Mouse (Mus musculus) subcutaneous adipose tissue, adult 2 months (tissue): ENCODE results near the gene Hist2h2aa2. TPM values are rescaled to one million over a fixed set of nuclear protein-coding genes. Genes with fewer than 3 reads are reported as not detected.

ENCODE experiments used
- polyA plus RNA-seq: library from polyadenylated mRNA; depleted of rRNA; stranded (reverse); fragments of >200 nt; gene quantifications from 2 replicates; pipeline ENCODE4 v1.2.3, GENCODE M21; 2012; ENCODE audit warnings: low replicate concordance; rRNA removed

Gene Hist2h2aa2
- polyA plus RNA-seq = 97.9 and 418 TPM in 2 replicates

DNA sequence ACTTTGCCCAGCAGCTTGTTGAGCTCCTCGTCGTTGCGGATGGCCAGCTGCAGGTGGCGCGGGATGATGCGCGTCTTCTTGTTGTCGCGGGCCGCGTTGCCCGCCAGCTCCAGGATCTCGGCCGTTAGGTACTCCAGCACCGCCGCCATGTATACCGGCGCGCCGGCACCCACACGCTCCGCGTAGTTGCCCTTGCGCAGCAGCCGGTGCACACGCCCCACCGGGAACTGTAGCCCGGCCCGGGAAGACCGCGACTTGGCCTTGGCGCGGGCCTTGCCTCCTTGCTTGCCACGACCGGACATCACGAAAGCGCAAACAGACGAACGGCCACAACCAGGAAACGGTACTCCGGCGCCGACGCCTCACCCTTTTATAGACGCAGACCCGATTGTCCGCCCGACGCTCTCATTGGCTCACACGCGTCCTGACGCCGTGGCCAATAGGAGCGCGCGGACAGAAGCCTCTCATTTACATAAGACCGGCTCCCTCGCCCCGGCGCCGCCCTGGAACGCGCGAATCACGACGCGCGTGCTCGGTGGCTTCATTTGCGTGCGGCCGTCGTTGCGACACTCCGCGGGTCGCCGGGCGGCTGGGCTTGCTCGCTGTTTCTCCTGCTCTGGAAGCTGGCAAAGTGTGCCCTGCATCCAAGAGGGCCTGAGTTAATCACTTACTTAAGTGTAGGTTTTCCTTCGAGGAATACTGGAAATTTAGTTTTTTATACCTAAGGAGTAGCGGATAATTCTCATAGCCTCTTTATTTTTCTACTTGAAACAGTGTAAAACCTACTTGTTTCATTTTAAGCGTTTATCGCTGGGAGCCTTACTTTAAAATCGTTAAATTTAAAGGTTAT is at the start of gene Hist2h2aa2:
TSS of gene Hist2h2aa2 (minus strand) at position 328 of the 850 bp plus-strand sequence.

DNA sequence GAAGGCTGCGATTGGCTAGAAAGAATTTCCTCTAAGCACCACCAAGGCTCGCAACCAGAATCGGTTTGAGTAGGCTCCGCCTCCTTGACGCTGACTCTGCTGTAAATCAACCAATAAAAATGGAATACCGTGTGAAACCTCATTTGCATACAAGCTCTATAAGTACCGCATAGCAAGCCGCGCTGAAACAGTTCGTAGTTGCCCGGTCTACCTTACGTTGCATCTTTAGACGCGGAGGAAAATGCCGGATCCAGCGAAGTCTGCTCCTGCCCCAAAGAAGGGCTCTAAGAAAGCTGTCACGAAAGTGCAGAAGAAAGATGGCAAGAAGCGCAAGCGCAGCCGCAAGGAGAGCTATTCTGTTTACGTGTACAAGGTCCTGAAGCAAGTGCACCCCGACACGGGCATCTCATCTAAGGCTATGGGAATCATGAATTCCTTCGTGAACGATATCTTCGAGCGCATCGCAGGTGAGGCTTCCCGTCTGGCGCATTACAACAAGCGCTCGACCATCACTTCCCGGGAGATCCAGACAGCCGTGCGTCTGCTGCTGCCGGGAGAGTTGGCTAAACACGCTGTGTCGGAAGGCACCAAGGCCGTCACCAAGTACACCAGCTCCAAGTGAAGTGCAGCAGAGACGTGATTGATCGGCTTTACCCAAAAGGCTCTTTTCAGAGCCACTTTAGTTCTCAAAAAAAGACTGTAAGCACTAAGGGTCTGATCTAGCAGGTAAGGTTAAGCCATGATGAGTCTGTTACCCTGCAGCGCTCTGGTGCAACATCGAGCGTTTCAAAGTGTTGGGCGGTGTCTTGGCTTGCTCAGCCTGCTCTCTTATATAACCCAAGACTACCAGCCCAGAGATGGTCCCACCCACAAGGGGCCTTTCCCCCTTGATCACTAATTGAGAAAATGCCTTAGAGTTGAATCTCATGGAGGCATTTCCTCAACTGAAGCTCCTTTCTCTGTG is 29.7 kb upstream of the Hist2h2aa2 start, which contains the start of gene Hist2h2bb:
TSS of gene Hist2h2bb (plus strand) at position 242 of the 964 bp plus-strand sequence.

DNA sequence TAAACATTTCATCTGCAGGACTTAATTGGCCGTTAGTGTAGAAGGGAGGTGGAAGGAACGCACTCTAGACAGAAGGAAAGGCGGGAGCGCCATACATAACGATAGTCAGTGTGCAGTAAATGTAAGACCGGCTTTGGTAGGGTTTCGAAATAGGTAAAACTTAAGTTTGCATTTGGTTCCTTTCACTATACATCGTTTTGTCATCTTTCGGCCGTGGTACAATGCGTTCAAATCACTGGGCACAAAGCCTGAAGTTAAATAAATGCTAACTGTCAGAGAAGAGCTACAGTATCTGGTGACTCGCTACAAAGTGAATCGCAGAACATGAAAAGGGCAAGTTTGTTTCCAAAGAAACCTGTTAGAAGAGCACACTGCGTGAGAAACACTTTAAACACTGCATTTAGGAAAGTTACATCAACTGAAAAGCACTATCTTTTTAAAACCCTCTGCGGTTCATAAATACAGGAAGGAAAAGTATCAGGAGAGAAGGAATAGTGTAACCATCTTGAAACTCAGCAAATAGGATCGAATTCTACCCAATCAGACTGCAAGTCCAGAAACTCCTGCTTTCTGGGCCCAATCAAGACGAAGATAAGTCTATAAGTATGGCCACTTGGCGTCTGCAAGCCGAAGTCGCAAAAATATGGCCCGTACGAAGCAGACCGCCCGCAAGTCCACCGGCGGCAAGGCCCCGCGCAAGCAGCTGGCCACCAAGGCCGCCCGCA is 28.1 kb upstream of the Hist2h2aa2 start, which contains the start of gene Hist2h3b:
TSS of gene Hist2h3b (plus strand) at position 604 of the 725 bp plus-strand sequence.

DNA sequence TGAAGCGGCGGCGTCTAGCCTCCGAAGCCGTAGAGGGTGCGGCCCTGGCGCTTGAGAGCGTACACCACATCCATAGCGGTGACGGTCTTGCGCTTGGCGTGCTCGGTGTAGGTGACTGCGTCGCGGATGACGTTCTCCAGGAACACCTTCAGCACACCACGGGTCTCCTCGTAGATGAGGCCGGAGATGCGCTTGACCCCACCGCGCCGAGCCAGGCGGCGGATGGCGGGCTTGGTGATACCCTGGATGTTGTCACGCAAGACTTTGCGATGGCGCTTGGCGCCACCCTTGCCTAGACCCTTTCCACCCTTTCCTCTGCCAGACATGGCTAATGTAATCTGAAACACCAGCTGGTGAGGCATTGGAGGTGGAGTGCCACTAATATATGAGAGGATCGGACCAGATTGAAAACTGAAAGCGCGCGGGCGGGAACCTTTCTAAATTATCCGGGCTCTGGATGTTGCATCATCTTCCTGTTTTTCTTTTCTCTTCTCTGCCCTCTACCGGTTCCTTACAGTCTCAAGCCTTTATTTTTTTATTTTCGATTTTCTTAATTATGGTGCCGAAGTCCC is 23.0 kb upstream of the Hist2h2aa2 start, which contains the start of gene Hist2h4:
TSS of gene Hist2h4 (minus strand) at position 333 of the 572 bp plus-strand sequence.

DNA sequence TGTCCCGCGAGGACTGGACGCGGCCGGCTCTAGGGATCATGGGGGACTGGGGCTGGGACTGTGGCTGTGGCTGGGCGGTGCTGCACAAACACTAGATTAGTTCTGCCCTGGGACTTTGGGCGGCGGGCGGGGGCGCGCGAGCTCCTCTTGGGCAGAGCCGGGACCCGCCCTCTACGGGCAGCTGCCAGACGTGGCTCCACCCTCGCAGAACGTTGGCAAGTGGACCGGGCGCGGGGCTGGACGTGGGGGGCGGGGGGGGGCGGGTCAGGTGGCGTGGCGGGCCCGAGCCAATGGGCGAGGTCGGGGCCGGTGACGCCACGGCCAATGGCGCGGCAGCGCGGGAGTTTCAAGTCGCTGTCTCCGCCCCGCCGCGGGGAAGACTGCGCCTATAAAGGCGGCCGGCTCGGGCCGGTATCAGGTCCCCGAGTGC is 6.4 kb upstream of the Hist2h2aa2 start, which contains the start of gene Hist2h3c1:
TSS of gene Hist2h3c1 (plus strand) at position 259 of the 430 bp plus-strand sequence.

DNA sequence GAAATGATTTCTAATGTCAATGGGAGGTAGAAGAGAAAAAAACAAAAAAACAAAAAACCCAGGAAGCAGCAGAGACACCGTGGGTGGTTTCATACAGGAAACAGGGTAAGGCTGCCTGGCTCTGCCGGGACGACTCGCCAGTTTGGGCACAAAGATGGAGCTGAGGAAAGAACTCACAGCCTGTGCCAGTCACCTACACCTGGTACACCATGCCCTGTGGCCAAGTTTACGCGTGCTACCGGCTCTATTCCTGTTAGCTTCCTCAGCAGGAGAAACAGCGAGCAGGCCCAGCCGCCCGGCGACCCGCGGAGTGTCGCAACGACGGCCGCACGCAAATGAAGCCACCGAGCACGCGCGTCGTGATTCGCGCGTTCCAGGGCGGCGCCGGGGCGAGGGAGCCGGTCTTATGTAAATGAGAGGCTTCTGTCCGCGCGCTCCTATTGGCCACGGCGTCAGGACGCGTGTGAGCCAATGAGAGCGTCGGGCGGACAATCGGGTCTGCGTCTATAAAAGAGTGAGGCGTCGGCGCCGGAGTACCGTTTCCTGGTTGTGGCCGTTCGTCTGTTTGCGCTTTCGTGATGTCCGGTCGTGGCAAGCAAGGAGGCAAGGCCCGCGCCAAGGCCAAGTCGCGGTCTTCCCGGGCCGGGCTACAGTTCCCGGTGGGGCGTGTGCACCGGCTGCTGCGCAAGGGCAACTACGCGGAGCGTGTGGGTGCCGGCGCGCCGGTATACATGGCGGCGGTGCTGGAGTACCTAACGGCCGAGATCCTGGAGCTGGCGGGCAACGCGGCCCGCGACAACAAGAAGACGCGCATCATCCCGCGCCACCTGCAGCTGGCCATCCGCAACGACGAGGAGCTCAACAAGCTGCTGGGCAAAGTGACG is 5.2 kb upstream of the Hist2h2aa2 start, which contains the start of gene Hist2h2aa1:
TSS of gene Hist2h2aa1 (plus strand) at position 495 of the 884 bp plus-strand sequence.

DNA sequence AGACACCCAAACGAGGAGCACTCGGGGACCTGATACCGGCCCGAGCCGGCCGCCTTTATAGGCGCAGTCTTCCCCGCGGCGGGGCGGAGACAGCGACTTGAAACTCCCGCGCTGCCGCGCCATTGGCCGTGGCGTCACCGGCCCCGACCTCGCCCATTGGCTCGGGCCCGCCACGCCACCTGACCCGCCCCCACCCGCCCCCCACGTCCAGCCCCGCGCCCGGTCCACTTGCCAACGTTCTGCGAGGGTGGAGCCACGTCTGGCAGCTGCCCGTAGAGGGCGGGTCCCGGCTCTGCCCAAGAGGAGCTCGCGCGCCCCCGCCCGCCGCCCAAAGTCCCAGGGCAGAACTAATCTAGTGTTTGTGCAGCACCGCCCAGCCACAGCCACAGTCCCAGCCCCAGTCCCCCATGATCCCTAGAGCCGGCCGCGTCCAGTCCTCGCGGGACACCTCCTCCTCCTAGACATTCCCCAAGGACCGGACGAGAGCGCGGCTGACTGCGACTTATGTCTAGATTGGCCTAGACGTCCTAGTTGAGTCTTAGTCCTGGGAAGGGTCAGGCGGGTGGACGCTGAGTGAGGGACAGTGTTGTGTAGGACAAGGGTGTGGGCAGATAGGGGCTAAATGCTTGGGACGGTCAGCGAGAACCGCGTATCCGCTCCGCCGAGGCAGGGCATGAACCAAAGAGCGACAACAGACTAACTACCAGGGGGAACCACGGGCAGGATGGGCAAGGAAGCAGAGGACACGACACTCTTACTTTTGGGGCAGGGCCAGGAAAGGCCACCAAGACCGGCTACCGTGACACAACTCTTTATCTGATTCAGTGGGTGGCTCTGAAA is 902 bp downstream of the Hist2h2aa2 start, which contains the start of gene Hist2h3c2:
TSS of gene Hist2h3c2 (minus strand) at position 174 of the 840 bp plus-strand sequence.

DNA sequence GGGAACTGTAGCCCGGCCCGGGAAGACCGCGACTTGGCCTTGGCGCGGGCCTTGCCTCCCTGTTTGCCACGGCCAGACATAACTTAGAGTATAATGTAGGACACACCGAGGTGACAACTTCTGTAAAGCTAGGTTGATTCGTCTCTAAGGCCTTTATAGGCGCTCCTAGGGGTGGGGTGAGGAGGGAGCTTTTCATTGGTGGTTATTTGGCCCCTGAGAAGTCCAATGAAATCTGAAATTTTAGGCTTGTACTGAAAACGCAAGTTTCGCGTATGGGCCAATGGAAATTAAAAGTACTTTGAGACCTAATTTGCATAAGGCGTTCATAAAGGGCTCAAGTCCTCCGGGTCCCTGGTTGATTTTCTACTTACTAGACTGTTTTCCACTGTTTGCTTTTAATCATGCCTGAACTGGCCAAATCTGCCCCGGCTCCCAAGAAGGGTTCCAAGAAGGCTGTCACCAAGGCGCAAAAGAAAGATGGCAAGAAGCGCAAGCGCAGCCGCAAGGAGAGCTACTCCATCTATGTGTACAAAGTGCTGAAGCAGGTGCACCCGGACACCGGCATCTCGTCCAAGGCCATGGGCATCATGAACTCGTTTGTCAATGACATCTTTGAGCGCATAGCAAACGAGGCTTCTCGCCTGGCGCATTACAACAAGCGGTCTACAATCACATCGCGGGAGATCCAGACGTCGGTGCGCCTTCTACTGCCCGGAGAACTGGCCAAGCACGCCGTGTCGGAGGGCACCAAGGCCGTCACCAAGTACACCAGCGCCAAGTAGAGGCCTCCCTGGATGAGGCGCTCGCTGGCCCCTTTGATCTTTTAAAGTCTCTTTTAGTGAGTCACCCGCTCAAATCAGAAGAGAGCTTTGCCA is 19.1 kb downstream of the Hist2h2aa2 start, which contains the start of the genes Hist2h2ac and Hist2h2be:
TSS of gene Hist2h2ac (minus strand) at position 116 of the 875 bp plus-strand sequence.
TSS of gene Hist2h2be (plus strand) at position 355 of the 875 bp plus-strand sequence.

DNA sequence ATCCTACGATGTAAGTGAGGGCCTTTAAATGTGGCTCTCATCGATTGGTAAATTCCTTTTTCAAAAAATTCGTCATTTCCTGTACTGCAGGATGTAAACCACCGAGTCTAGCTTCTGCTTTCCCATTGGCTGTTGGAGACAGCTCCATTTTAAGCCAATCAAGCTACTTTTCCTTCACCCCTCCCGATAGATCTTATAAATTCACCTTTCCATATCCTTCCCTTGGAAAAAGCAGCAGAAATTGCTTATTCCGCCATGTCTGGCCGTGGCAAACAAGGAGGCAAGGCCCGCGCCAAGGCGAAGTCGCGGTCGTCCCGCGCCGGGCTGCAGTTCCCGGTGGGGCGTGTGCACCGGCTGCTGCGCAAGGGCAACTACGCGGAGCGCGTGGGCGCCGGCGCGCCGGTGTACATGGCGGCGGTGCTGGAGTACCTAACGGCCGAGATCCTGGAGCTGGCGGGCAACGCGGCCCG is 20.4 kb downstream of the Hist2h2aa2 start, which contains the start of the genes Bola1 and Hist2h2ab:
TSS of gene Bola1 (minus strand) at position 49 of the 470 bp plus-strand sequence.
TSS of gene Hist2h2ab (plus strand) at position 205 of the 470 bp plus-strand sequence.

Other genes with a start within 250 kb of the Hist2h2aa2 start
- 62.6 and 132 TPM in 2 replicates for gene Plekho1, start 244.3 kb downstream of the Hist2h2aa2 start, polyA plus RNA-seq
- gene Vps45, start 181.8 kb downstream of the Hist2h2aa2 start, polyA plus RNA-seq = 6.9 and 8.3 TPM in 2 replicates
- gene Otud7b, start 135.7 kb downstream of the Hist2h2aa2 start, polyA plus RNA-seq = 9.3 and 15.2 TPM in 2 replicates
- 21.6 and 30.8 TPM in 2 replicates for gene Mtmr11, start 78.3 kb downstream of the Hist2h2aa2 start, polyA plus RNA-seq
- gene Sf3b4, start 67.9 kb downstream of the Hist2h2aa2 start, polyA plus RNA-seq = 42.2 and 80.9 TPM in 2 replicates
- 1.5 and 9.7 TPM in 2 replicates for gene Sv2a, start 59.1 kb downstream of the Hist2h2aa2 start, polyA plus RNA-seq
- 55.8 and 58.3 TPM in 2 replicates for gene Bola1, start 20.6 kb downstream of the Hist2h2aa2 start, polyA plus RNA-seq
- 3.5 TPM in 1 of 2 replicates, not detected in the other for gene Hist2h2ab, start 20.4 kb downstream of the Hist2h2aa2 start, polyA plus RNA-seq
- 1.6 and 9.3 TPM in 2 replicates for gene Hist2h2ac, start 19.4 kb downstream of the Hist2h2aa2 start, polyA plus RNA-seq
- gene Hist2h2be, start 19.2 kb downstream of the Hist2h2aa2 start, polyA plus RNA-seq = 4.4 and 6.0 TPM in 2 replicates
- 33.9 and 43.2 TPM in 2 replicates for gene Hist2h3c2, start 1.1 kb downstream of the Hist2h2aa2 start, polyA plus RNA-seq
- gene Hist2h2aa1, start 5.2 kb upstream of the Hist2h2aa2 start, polyA plus RNA-seq = 300 and 841 TPM in 2 replicates
- not detected in 2 replicates for gene Hist2h3c1, start 6.4 kb upstream of the Hist2h2aa2 start, polyA plus RNA-seq
- 1.4 and 5.8 TPM in 2 replicates for gene Hist2h4, start 23.0 kb upstream of the Hist2h2aa2 start, polyA plus RNA-seq
- 7.6 and 40.3 TPM in 2 replicates for gene Hist2h3b, start 28.4 kb upstream of the Hist2h2aa2 start, polyA plus RNA-seq
- gene Hist2h2bb, start 29.5 kb upstream of the Hist2h2aa2 start, polyA plus RNA-seq = 0.57 and 1.7 TPM in 2 replicates
- 3.7 and 10.2 TPM in 2 replicates for gene Fcgr1, start 53.7 kb upstream of the Hist2h2aa2 start, polyA plus RNA-seq
- not detected in 2 replicates for gene BC107364, start 212.0 kb upstream of the Hist2h2aa2 start, polyA plus RNA-seq